Mouse (Mus musculus): ENCODE measurements around the gene Agxt. TPM values are rescaled to one million over a fixed set of nuclear protein-coding genes. Genes with fewer than 3 reads are reported as not detected.

The Agxt gene
- under 1 TPM in 1 of 2 experiments, not detected in 1; 0.78 TPM for total RNA-seq (2021)
- long read RNA-seq, experiment 1 = 0 reads
- long read RNA-seq, experiment 2 = 0 reads

- DNase-seq (ENCODE audit: low spot score in 2 of 2) = no peak
Measured at GRCm38 (mm10) chr1:93135036-93135526, at the start of gene Agxt. Gene Agxt, plus strand, starts transcription at chr1:93135240.

GRCm38 (mm10) chr1:93092582-93092981 lies 42.5 kb upstream of the Agxt start:
- DNase-seq (ENCODE audit: low spot score in 2 of 2) = no peak

- no peak for DNase-seq (ENCODE audit: low spot score in 2 of 2)
Measured at GRCm38 (mm10) chr1:93098956-93099355, 36.1 kb upstream of the Agxt start.

- peak in 1 of 2 experiments; percentile 22 for DNase-seq (ENCODE audit: low spot score in 2 of 2)
Measured at GRCm38 (mm10) chr1:93100243-93100575, 34.8 kb upstream of the Agxt start.

- DNase-seq (ENCODE audit: low spot score in 2 of 2) = no peak
Measured at GRCm38 (mm10) chr1:93100576-93101491, 34.2 kb upstream of the Agxt start.

GRCm38 (mm10) chr1:93101571-93102061 lies 33.4 kb upstream of the Agxt start, which contains the start of gene Kif1a:
Gene Kif1a, minus strand, starts transcription at chr1:93101951.
- DNase-seq (ENCODE audit: low spot score in 2 of 2) = peak in 1 of 2 experiments; percentile 16

- DNase-seq (ENCODE audit: low spot score in 2 of 2) = no peak
Measured at GRCm38 (mm10) chr1:93102700-93103099, 32.3 kb upstream of the Agxt start.

GRCm38 (mm10) chr1:93114713-93115463 lies 20.2 kb upstream of the Agxt start:
- peak in 1 of 2 experiments; percentile 36 for DNase-seq (ENCODE audit: low spot score in 2 of 2)

- no peak for DNase-seq (ENCODE audit: low spot score in 2 of 2)
Measured at GRCm38 (mm10) chr1:93115471-93115870, 19.6 kb upstream of the Agxt start.

GRCm38 (mm10) chr1:93118816-93119215 lies 16.2 kb upstream of the Agxt start:
- no peak for DNase-seq (ENCODE audit: low spot score in 2 of 2)

- no peak for DNase-seq (ENCODE audit: low spot score in 2 of 2)
Measured at GRCm38 (mm10) chr1:93123179-93123854, 11.7 kb upstream of the Agxt start.

- no peak for DNase-seq (ENCODE audit: low spot score in 2 of 2)
Measured at GRCm38 (mm10) chr1:93124066-93124465, 11.0 kb upstream of the Agxt start.

- no peak for DNase-seq (ENCODE audit: low spot score in 2 of 2)
Measured at GRCm38 (mm10) chr1:93125256-93125655, 9.8 kb upstream of the Agxt start.

GRCm38 (mm10) chr1:93128209-93128608 lies 6.8 kb upstream of the Agxt start:
- no peak for DNase-seq (ENCODE audit: low spot score in 2 of 2)

- peak in 1 of 2 experiments; percentile 47 for DNase-seq (ENCODE audit: low spot score in 2 of 2)
Measured at GRCm38 (mm10) chr1:93128710-93129349, 6.2 kb upstream of the Agxt start.

GRCm38 (mm10) chr1:93130242-93130983 lies 4.6 kb upstream of the Agxt start:
- DNase-seq (ENCODE audit: low spot score in 2 of 2) = no peak

- no peak for DNase-seq (ENCODE audit: low spot score in 2 of 2)
Measured at GRCm38 (mm10) chr1:93132676-93133075, 2.4 kb upstream of the Agxt start.

- DNase-seq (ENCODE audit: low spot score in 2 of 2) = no peak
Measured at GRCm38 (mm10) chr1:93138534-93138933, 3.5 kb downstream of the Agxt start.

GRCm38 (mm10) chr1:93139713-93140112 lies 4.7 kb downstream of the Agxt start:
- DNase-seq (ENCODE audit: low spot score in 2 of 2) = no peak

- DNase-seq (ENCODE audit: low spot score in 2 of 2) = no peak
Measured at GRCm38 (mm10) chr1:93142871-93143270, 7.8 kb downstream of the Agxt start.
